Mouse (Mus musculus) embryonic facial prominence, embryonic 10.5 days (tissue): ENCODE data around the gene Psmb11. TPM values are rescaled to one million over a fixed set of nuclear protein-coding genes. Genes with fewer than 3 reads are reported as not detected.

Source experiments
- DNase-seq: peaks from one replicate; pipeline ENCODE4 v3.0.0-alpha.2; 2017; ENCODE audit warnings: low spot score
- H3K27ac ChIP-seq: fragments of 300-500 bp; sonication (generic); replicated peaks from 2 replicates; pipeline ENCODE4 v1.5.1; 2016; ENCODE audit warnings: mild to moderate bottlenecking
- H3K27me3 ChIP-seq: fragments of 300-500 bp; sonication (generic); replicated peaks from 2 replicates; pipeline ENCODE4 v1.6.1; 2016; ENCODE audit warnings: low read depth, mild to moderate bottlenecking; ENCODE audit not compliant: poor library complexity, severe bottlenecking
- H3K36me3 ChIP-seq: fragments of 300-500 bp; sonication (generic); replicated peaks from 2 replicates; pipeline ENCODE4 v1.6.1; 2016; ENCODE audit warnings: mild to moderate bottlenecking, moderate library complexity
- H3K4me1 ChIP-seq: fragments of 300-500 bp; sonication (generic); 2 replicates; pipeline ENCODE4 v1.6.1; 2016
- H3K4me3 ChIP-seq: fragments of 300-500 bp; sonication (generic); 2 replicates; pipeline ENCODE4 v1.5.1; 2016; ENCODE audit warnings: mild to moderate bottlenecking, moderate library complexity
- H3K9me3 ChIP-seq: fragments of 300-500 bp; sonication (generic); 2 replicates; pipeline ENCODE4 v1.6.1; 2016; ENCODE audit warnings: mild to moderate bottlenecking
- WGBS: fragments of 180-500 bp; shearing (Covaris S2); methylation state at CpG from one replicate; pipeline ENCODE4 v1.1.7; 2016; 5-methylcytosine and 5-hydroxymethylcytosine counted together
- microRNA counts: library from miRNA; unstranded; fragments of <30 nt; microRNA quantifications from one replicate; lab custom pipeline; 2017
- microRNA-seq: library from miRNA; unstranded; fragments of <30 nt; microRNA quantifications from one replicate; pipeline ENCODE4, GENCODE M21; 2017
- polyA plus RNA-seq: library from polyadenylated mRNA; unstranded; fragments of >200 nt; fragmentation: Nextera tagmentation; extraction: Ambion mirVana; gene quantifications from 2 replicates; pipeline ENCODE4 v1.2.1, GENCODE M21; 2016

Gene Psmb11
- polyA plus RNA-seq, 1 experiment from 2014 or later = 0.12 TPM

DNA sequence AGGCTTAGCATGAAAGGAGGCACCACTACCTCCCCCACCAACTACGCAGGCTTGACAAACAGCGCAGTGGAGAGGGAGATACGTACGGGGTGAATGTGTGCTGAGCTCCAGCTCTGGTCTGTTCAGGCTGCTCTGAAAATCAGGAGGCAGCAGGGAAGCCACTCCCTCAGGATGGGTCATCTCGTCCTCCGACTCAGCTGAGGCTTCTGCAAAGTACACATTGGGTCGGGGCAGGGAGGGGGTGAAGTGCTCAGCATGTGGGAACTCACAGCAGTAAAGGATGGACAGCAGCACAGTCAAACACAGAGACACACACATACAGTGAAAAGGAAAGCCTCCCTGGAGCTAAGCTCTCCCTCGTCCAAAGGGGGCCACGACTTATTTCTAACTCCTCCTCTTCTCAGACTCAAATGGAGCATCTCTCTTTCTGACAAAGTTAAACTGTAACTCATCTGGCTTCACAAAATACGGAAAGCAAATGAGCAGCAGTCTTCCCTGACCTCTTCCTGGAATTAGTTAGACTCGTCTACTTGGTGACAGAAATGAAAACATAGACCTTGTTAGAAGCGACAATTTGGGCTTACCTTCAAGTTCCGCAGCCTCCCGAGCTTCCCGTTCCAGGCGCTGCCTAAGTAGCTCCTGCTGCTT lies 57.5 kb downstream of the Psmb11 start:
- Histone ChIP-seq H3K4me3 (no peak overlapping the region), H3K9me3 (no peaks in the 10 kb centered on the region), H3K27ac (no peak overlapping the region), H3K4me1 (no peaks in the 10 kb centered on the region), H3K36me3 (peaks cover 96% of the 10 kb centered on the region), H3K27me3 (no peaks in the 10 kb centered on the region)
- DNase-seq = no peak
- 92% methylated on average over 16 of the region's 16 CpGs for WGBS

MicroRNAs within 50 kb of the gene (microRNA counts, 519-probe panel; counts per million panel counts)
- microRNA mmu-miR-686 (lab: Ali Mortazavi, UCI) = 188 counts per million, percentile 57 among the panel's probes with 10 or more counts

Small RNA genes lying within 50 kb of the gene (microRNA-seq; reads per million reads assigned to microRNA genes)
- gene Mir686 (not detected), gene Mir6948 (not detected)

Other genes starting within 250 kb of the Psmb11 start
- 3.6 and 4.2 TPM in 2 replicates for gene Slc7a7, start 203.7 kb upstream of the Psmb11 start, polyA plus RNA-seq
- gene Mrpl52, start 194.5 kb upstream of the Psmb11 start, polyA plus RNA-seq = 201 and 207 TPM in 2 replicates
- 62.7 and 69.5 TPM in 2 replicates for gene Mmp14, start 189.8 kb upstream of the Psmb11 start, polyA plus RNA-seq
- 23.2 and 23.4 TPM in 2 replicates for gene Lrp10, start 157.3 kb upstream of the Psmb11 start, polyA plus RNA-seq
- 9.1 and 9.9 TPM in 2 replicates for gene Rem2, start 145.3 kb upstream of the Psmb11 start, polyA plus RNA-seq
- gene Prmt5, start 103.9 kb upstream of the Psmb11 start, polyA plus RNA-seq = 139 and 149 TPM in 2 replicates
- gene Haus4, start 66.8 kb upstream of the Psmb11 start, polyA plus RNA-seq = 58.9 and 60.5 TPM in 2 replicates
- 79.7 and 95.4 TPM in 2 replicates for gene Ajuba, start 43.9 kb upstream of the Psmb11 start, polyA plus RNA-seq
- gene 4931414P19Rik, start 15.4 kb upstream of the Psmb11 start, polyA plus RNA-seq = 9.3 and 12.4 TPM in 2 replicates
- 486 and 490 TPM in 2 replicates for gene Psmb5, start 3.4 kb upstream of the Psmb11 start, polyA plus RNA-seq
- gene Gm17606, start 19.5 kb downstream of the Psmb11 start, polyA plus RNA-seq = not detected in 2 replicates
- gene Cdh24, start 19.9 kb downstream of the Psmb11 start, polyA plus RNA-seq = 5.3 and 6.0 TPM in 2 replicates
- 115 and 116 TPM in 2 replicates for gene 1700123O20Rik, start 64.8 kb downstream of the Psmb11 start, polyA plus RNA-seq
- 150 and 152 TPM in 2 replicates for gene Acin1, start 65.5 kb downstream of the Psmb11 start, polyA plus RNA-seq
- gene Gm29776, start 77.4 kb downstream of the Psmb11 start, polyA plus RNA-seq = 0.10 and 0.12 TPM in 2 replicates
- not detected in 2 replicates for gene Cebpe, start 90.7 kb downstream of the Psmb11 start, polyA plus RNA-seq
- 1.3 and 1.6 TPM in 2 replicates for gene Slc7a8, start 160.5 kb downstream of the Psmb11 start, polyA plus RNA-seq
- not detected in 2 replicates for gene Rnf212b, start 192.7 kb downstream of the Psmb11 start, polyA plus RNA-seq
- gene Homez, start 249.5 kb downstream of the Psmb11 start, polyA plus RNA-seq = 20.3 and 22.1 TPM in 2 replicates